ENCODE assay signal across 22 mouse cellular contexts in the genomic region with DNA sequence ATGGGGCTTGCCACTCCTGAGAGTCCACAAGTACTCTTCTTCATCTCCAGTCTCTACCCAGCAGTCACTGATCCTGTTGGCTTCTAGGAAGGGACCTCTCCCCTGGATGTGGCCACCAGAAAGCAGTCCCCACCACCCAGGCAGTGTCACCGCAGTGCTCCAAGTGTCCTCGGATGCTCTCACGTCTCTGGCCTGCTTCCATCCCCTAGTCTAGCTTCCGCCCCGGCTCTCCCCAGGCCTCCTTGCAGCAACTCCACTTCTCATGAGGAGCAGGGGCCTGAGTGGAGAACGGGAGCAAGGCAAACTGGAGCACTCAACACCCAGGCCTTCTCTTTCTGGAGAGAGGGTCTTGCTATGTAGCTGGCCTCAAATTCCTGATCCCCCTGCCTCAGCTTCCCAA.
A peak's percentile ranks its signal among the peaks of the same experiment; 100 is the strongest.
DNase-seq lines count a peak whose midpoint lies in the region; ATAC-seq lines count a peak whose summit lies in the region.
"Had no signal": no experiment of that assay in that cellular context is flagged by ENCODE, and none has a peak within 500 bp of the region (broad histone marks: within the 10 kb centered on the region; RNA-seq: fewer than 3 reads in every experiment).

No protein-coding gene starts in this region.

- 0 out of 2 replicates have a peak, but pooled peaks cover 4% of the 10 kb centered on the region for H3K36me3 ChIP-seq in hindbrain, embryonic 10.5 days
- H3K36me3 ChIP-seq in hindbrain, embryonic 12.5 days = 0 out of 2 replicates have a peak, but pooled peaks cover 4% of the 10 kb centered on the region

- no peaks in the 10 kb centered on the region for H3K9me3 ChIP-seq in hindbrain, embryonic 10.5 days
- H3K9me3 ChIP-seq in hindbrain, embryonic 12.5 days (replicated peaks) = no peaks in the 10 kb centered on the region
- H3K9me3 ChIP-seq: embryonic facial prominence, embryonic 15.5 days; heart, embryonic 15.5 days; hindbrain, embryonic 15.5 days; intestine, embryonic 15.5 days; limb, embryonic 15.5 days had no signal

- no peak overlapping the region for H3K4me3 ChIP-seq in hindbrain, embryonic 10.5 days
- no peak overlapping the region for H3K4me3 ChIP-seq in hindbrain, embryonic 12.5 days
- H3K4me3 ChIP-seq: embryonic facial prominence, embryonic 15.5 days; heart, embryonic 15.5 days; hindbrain, embryonic 15.5 days; intestine, embryonic 15.5 days; limb, embryonic 15.5 days; myocyte had no signal

- 90% methylated on average over 6 of the region's 6 CpGs for WGBS in hindbrain, embryonic 10.5 days
- 83% methylated on average over 6 of the region's 6 CpGs for WGBS in hindbrain, embryonic 12.5 days

- no peaks in the 10 kb centered on the region for H3K27me3 ChIP-seq in hindbrain, embryonic 10.5 days (ENCODE audit: insufficient read depth, poor library complexity, severe bottlenecking)
- H3K27me3 ChIP-seq in hindbrain, embryonic 12.5 days = no peaks in the 10 kb centered on the region
- H3K27me3 ChIP-seq: embryonic facial prominence, embryonic 15.5 days; heart, embryonic 15.5 days; hindbrain, embryonic 15.5 days; intestine, embryonic 15.5 days; limb, embryonic 15.5 days; Patski had no signal

- peak; percentile 37 for DNase-seq in cerebellum, adult 9-11 months
- no peak for DNase-seq in cerebellum, postnatal 4 days (ENCODE audit: low spot score in 2 of 2)
- DNase-seq in hindbrain, embryonic 10.5 days (ENCODE audit: low spot score) = no peak
- peak; percentile 72 for DNase-seq in lung, postnatal 10 days
- DNase-seq in lung, postnatal 36 days = no peak
- DNase-seq in left cerebral cortex, postnatal 25 days (ENCODE audit: low spot score in 2 of 2) = no peak
- DNase-seq: adrenal gland, adult 8-10 months; cerebellum, postnatal 25 days; forebrain, postnatal 0 days; midbrain, embryonic 14.5 days; spleen, adult 18-20 months; thymus, postnatal 25 days had no signal

- peak overlapping the region; percentile 50; the same call in 1 of the 2 replicates for H3K27ac ChIP-seq in hindbrain, embryonic 10.5 days
- H3K27ac ChIP-seq in hindbrain, embryonic 12.5 days = no peak overlapping the region
- H3K27ac ChIP-seq: embryonic facial prominence, embryonic 15.5 days; heart, embryonic 15.5 days; hindbrain, embryonic 15.5 days; intestine, embryonic 15.5 days; limb, embryonic 15.5 days had no signal

- intact Hi-C loops in left cerebral cortex, postnatal 25 days (cut with DNase I) = no loop called here

- ATAC-seq in hindbrain, embryonic 12.5 days (ENCODE audit: low FRiP score) = no peak
- ATAC-seq: CD4-positive, CD25-positive, alpha-beta regulatory T cell, adult 4 months; forebrain, postnatal 0 days; intestine, embryonic 15.5 days; lung, postnatal 0 days; Patski had no signal

- H3K4me2 ChIP-seq in hindbrain, embryonic 12.5 days (replicated peaks) = no peak overlapping the region
- H3K4me2 ChIP-seq: embryonic facial prominence, embryonic 15.5 days; heart, embryonic 15.5 days; hindbrain, embryonic 15.5 days; intestine, embryonic 15.5 days; limb, embryonic 15.5 days had no signal

- no peak overlapping the region for H3K9ac ChIP-seq in hindbrain, embryonic 12.5 days
- H3K9ac ChIP-seq: embryonic facial prominence, embryonic 15.5 days; forebrain, postnatal 0 days; heart, embryonic 15.5 days; hindbrain, embryonic 15.5 days; intestine, embryonic 15.5 days; limb, embryonic 15.5 days had no signal

- H3K4me1 ChIP-seq in hindbrain, embryonic 10.5 days (replicated peaks) = peaks cover 34% of the 10 kb centered on the region
- H3K4me1 ChIP-seq in hindbrain, embryonic 12.5 days = peaks cover 32% of the 10 kb centered on the region

Comparison
In these comparisons a context has a peak if more than half of its experiments do, and no peak if none do; other contexts are left out.
1. DNase-seq: peak in cerebellum, adult 9-11 months (single experiment) and lung, postnatal 10 days (single experiment); none in cerebellum, postnatal 4 days (0 of 2), hindbrain, embryonic 10.5 days (single experiment), lung, postnatal 36 days (single experiment) and left cerebral cortex, postnatal 25 days (0 of 2).